Mouse (Mus musculus): ENCODE results near the gene Ifit3.
"Not testable (repeated sequence)": the region's sequence is repeated elsewhere in the genome, so short reads cannot be mapped to it uniquely, and the experiment has no call there.

Gene Ifit3

DNA sequence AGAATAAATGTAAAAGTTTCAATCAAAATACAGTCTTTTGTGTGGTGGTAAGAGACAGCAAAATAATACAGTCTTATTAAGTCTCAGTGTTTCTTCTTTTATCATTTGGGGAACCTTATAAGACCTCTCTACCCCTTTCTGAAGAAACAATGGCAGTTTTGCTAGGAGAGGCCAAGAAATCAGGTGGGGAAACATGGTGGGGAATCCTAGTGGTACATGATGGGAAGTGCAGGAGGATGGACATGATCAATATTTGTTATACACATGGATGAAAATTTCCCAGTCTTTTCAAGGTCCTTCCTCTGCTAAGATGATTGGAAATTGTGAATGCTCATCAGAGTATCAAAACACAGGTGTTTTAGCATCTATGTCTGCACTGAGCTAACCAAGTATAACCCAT is 5.6 kb downstream of the Ifit3 start:
- DNase-seq, result no peak

DNA sequence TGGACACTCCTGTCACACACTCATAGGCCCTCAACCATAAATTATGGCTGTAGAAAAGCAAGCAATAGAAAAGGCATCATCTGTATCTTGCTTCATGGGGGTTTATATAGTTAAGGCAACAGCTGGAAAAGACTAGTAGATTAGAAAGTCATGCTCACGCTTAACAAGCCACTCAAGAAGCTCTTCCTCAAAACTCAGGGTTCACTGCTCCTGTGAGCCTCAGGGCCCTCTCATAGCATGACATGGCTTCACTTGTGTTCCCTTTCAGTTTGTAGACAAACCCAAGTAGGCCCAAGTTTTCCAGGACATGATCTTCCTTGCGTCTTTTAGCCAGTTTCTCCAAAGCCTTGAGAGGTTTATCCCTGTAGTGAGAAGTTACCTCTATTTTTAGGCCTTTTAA is 10.1 kb downstream of the Ifit3 start:
- no peak for DNase-seq

DNA sequence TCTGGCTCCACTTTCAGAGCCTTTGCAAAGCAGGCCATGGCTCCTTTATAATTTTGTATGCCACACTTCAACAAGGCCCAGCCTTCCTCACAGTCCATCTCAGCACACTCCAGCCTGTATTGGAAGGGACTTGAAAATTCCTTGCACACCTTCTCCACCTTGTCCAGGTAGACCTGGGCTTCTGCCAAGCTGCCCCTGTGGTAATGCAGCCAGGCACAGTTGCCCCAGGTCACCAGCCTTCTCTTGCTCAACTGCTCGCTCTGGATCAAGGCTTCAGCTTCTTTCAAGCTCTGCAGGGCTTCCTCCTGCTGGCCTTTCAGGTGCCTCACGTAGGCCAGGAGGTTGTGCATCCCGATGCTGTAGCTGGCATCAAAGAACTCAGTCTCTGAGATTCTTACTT is 11.2 kb downstream of the Ifit3 start:
- peak; percentile 13 for DNase-seq

DNA sequence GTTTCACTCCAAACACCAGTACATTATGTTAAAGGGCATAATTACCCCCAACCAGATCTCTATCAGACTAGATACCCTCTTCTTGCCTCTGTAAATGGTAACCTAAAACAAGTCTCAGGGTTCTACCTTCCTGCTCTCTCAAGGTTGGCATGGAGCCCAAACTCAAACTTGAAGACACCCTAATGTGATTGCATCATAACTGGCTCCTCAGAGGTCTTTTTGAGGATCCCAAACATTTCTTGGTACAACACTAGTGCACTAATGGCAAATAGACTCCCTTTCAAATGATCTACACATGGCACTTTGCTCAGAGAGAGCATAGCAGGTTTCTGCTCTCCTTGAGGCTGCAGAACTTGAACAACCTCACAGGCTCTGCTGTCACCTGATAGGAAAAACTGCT is 13.5 kb downstream of the Ifit3 start:
- DNase-seq, result no peak

DNA sequence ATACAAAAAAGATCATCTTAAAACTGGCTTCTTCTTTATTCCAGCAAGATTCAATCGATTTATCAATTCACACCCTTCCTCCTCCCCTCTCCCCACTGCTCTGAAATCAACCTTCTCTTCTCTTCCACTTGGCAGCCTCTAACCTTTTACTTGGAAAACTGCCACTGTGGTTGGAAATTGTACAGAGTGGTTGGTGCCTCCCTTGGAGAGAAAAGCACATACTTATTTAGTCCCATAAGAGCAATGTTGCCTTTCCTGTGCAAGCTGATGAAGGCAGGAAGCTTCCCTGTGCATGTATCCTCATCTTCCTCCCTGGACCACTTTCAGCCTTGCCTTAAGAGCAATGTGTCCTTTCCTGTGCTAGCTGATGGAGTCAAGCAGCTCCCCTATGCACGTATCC is 15.0 kb downstream of the Ifit3 start:
- DNase-seq, result peak; percentile 35

DNA sequence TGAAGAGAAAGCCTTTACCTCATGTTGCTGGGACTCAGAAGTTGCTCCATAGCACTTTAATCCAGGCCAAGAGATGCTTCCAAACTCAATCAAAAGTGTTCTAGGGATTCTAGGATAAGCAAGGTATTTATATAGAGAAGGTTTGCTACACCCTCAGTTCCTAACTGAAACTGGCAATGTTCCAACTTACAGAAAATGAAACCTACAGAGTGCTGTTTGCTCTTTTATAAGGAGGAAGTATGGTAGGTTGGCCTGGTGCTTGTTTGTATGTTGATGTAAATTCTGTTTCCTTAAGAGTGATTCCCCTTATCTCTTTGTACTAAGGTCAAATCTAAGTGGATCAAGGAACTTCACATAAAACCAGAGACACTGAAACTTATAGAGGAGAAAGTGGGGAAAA is 15.9 kb downstream of the Ifit3 start:
- DNase-seq, result not testable (repeated sequence)

DNA sequence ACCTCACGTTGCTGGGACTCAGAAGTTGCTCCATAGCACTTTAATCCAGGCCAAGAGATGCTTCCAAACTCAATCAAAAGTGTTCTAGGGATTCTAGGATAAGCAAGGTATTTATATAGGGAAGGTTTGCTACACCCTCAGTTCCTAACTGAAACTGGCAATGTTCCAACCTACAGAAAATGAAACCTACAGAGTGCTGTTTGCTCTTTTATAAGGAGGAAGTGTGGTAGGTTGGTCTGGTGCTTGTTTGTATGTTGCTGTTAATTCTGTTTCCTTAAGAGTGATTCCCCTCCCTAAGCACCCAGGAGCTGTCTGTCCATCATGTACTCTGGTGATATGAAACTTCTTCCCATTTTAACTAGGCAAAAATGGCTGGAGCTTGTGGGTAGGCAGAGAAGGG is 18.6 kb downstream of the Ifit3 start, which contains the start of gene Ifit1bl1:
Gene Ifit1bl1, minus strand, starts transcription at position 69 of the 400 bp plus-strand sequence.
- not testable (repeated sequence) for DNase-seq

DNA sequence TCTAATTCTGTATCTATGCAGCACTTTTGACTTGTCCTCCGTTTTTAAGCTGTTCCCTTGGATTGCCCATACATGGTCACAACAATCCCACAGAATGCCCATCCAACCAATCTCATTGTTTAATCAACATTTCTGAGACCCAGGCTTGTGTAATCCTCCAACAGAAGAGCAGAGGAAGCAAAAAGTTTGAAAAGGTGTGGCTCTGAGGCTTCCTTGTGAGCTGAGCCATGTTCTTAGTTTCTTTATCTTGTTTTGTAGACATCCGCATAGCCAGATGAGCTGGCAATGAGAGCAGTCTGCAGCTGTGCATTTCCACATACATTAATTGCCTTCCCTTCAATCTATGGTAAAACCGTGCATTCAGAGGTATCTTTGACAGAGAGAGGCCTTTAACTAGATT is 22.1 kb downstream of the Ifit3 start:
- DNase-seq, result no peak

DNA sequence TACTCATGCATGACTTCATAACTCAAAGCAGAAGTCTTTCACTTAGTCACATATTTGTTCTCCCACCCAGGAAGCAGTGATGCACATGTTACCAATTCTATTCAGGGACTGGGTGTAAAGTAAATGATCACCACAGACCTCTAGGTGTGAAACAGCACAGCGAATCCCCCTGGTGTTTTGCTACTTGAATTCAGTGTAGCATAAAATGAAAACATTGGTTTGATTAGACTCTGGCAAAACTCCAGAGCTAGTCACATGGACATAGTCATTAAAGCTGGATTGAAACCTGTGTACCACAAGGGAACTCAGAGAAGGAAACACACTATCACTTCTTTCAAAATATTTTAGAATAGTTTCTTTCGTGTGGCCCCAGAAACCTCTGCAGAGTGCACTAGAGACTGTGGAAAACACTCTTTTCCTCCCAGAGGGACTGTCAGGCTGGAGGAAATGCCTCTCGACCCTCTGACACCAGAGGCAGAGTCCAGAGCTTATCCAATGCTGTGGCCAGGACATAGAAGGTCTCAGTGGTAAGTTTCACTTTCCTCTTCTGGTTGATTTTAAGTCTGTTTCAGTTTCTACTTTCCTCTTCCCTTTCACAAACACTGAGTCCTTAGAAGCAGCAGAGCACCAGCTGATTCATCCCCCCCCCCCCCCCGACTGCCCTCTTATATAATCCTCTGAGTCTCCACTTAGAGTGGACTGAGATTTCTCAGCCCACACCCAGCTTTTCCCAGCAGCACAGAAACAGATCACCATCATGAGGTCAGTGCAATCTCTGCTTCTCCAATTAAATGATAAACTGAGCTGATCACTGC is 24.1 kb downstream of the Ifit3 start, which contains the start of gene Ifit3b:
Gene Ifit3b, plus strand, starts transcription at position 734 of the 815 bp plus-strand sequence.
- peak; percentile 70 for DNase-seq

DNA sequence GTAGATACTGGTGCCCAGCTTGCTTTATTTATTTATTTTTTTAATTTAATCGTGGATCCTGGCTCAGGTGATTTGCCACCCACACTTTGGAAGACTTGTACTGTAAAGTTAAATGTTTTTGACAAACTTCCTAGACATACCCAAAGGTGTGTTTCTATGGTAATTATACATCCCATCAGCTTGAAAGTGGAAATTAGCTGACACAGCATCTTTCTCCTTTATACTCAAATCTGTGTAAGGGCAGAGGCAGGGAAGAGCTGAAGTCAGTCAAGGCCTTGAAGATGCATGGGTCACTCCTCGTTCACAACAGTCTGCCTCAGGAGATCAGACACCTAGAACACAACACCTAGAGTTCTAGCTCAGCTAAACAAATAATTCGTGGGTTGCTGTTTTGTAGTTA is 26.8 kb downstream of the Ifit3 start:
- not testable (repeated sequence) for DNase-seq

DNA sequence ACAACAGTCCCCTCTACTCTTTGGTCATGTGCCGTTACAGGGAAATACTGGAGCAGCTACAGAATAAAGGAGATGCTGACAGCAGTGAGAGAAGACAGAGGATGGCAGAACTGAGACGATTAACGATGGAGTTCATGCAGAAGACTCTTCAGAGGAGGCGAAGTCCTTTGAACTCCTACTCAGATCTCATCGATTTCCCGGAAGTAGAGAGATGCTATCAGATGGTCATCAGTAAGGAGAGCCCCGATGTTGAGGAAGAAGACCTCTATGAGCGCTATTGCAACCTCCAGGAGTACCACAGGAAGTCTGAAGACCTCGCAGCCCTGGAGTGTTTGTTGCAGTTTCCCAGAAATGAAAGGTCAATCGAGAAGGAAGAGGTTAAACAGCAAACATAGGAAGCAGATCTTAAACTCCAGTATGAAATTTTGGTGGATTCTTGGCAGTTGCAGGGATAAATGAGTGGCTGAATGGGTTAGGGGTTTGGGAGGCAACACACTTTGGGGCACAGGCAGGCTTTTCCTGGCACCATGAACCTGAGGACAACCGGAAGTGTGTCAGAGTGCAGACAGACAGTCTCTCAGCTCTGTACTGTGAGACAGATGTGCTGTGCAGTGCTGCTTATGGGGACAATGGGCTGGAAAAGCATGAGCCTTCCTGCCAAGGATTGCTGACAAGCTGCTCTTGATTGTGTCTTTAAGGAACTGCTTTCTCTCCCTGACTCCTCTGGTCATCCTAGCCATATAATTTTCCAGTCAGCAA is 29.1 kb downstream of the Ifit3 start:
- DNase-seq, result not testable (repeated sequence)

DNA sequence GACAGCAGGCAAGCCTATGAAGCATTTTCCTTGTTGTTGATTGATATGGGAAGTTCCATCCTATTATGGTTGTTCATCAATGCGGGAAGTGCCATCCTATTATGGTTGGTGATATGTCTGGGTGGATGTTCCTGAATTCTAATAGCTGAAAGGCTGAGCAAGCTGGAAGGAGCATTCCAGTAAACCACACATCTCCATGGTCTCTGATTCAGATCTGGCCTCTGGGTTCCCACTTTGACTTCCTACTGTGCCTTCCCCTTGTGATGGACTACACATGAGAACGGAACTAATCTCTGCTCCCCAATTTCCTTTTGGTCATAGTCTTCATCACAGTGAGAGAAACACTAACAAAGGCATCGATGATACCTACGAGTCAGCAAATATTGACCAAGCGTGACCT is 37.5 kb downstream of the Ifit3 start:
- no peak for DNase-seq

DNA sequence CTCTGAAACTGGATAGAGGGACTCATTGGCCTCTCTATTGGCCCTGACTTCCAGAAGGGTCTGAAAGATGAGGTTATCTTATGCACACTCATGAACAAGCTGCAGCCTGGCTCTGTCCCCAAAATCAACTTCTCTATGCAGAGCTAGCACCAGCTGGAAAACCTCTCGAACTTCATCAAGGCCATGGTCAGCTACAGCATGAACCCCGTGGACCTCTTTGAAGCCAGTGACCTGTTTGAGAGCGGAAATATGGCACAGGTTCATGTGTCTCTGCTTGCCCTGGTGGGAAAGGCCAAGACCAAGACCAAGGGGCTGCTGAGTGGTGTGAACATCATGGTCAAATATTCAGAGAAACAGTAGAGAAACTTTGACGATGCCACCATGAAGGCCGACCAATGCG is 40.5 kb downstream of the Ifit3 start:
- no peak for DNase-seq

DNA sequence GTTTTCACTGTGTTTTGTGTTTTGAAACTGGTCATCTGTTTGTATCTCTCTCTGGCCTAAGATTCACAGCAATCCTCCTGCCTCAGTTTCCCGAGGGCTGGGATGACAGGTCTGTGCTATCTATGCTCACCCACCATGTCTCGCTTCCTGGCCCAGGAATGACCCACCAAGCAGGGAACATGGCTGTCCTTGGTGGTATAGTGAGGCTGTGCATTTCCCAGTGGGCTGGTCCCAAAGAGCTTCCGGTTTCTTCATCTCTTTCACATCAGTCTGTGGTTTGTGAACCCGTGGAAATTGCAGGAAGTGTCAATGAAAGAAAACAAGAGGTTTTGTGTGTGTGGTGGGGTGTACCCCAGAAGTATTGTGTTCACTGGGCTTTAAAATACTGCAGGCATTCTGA is 41.3 kb downstream of the Ifit3 start:
- DNase-seq, result no peak

DNA sequence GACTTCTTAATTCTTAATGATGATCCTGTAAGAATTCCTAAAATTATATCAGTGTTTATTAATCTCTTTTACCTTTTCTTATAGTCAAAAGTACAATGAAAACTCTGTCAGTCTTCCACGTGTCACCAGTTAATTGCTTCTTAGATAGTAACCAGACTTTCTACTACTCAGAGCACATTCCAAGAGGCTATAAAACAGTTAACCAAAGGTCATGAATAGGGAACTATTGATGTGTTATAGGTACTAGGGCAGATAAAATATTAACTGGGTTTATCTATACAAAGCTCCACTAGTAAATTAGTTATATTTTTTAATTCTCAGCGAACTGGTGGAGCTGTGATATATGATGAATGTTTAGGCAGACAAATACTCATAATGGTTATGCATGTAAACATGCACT is 44.2 kb downstream of the Ifit3 start:
- no peak for DNase-seq

DNA sequence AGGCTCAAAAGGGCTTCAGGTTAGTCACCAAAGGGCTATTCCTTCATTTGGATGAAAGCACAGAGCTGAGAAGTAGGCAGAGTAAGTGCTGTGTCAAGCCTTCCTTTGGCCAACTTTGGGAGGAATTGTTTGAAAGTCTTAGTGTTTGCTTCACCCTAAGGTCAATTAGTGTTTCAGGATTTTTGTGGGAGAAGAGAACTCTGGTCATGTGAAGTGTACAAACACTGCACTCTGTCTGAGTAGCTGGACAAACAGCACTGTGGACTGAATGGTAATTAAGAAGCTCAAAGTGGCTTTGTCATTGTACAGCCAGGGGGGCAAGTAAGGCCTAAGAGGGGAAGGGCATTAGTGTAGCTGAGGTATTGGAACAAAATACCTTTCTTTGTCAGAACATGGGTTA is 48.2 kb downstream of the Ifit3 start:
- DNase-seq, result no peak

DNA sequence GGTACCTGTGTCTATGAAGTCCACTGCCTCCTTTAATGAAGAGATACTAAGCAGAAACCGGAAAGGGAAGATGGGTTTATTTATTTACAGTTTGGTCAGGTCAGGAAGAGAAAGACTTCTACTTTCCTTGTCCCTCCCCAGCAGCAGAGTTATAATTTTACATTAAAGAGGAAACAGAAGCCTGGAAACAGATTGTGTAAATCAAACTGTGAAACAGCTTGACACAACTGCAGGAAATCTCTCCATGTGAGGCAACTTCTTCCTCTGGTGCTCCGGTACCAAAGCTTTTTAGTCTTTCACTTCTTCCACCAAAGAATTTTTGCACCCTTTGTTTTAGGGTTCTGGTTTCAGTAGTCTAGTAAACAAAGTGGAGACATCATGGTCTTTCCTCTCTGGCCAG is 50.2 kb downstream of the Ifit3 start:
- DNase-seq, result no peak

DNA sequence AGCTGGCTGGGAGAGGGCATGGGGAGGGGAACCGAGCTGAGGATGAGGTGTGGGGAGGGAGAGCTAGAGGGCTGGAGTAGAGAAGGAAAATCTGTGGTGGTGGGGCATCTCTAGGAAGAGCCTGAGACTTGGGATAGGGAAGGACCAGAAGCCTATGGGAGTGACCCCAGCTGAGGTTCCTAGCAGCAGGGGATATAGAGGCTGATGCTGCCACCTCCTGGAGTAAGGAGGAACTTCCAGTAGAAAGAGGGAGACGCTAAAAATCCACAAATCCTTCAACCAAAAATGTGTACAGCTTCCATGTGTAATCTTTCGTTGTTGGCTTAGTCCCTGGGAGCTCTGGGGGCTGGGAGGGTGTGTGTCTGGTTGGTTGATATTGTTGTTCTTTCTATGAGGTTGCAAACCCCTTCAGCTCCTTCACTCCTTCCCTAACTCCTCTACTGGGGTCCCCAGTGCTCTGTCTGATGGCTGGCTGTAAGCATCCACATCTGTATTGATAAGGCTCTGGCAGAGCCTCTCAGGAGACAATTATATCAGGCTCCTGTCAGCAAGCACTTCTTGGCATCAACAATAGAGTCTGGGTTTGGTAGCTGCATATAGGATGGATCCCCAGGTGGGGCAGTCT is 53.7 kb downstream of the Ifit3 start:
- DNase-seq, result peak; percentile 80
